Comparison of ENCODE assay signal across 9 mouse cellular contexts in the genomic region with DNA sequence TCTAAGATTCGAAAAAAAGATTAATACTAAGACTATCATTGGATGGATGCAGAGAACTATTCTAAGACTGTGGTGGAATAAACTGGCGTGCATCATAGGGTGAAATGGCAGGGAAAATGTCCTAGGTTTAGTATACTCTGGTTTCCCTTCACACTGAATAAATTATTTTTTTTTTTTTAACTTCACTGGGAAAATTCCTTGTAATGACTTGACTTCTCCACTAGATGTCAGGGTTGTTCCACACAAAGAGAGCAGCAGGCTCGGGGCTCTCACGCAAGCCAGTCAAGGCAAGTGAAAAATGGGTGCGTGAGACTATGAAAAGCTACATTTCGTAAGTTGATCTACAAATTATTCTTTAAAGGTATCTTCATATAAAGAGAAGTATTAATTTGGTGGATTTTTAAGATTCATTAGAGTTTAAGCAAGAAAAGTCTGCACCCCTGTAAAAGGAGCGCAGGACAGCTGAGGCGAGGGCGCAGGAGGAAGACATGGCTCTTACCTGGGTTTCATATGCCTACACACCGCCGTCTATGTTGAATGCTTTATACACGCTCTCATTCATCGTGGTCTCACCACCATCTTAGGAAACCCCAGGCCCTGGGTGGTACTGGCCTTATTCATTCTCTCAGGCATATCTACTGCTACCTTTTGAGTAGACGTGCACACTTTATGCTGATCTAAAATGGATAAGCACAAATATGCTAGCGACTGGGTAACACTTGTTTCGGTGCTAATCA. TPM values are rescaled to one million over a fixed set of nuclear protein-coding genes. Genes with fewer than 3 reads are reported as not detected.
DNase-seq lines count a peak whose midpoint lies in the region; ATAC-seq lines count a peak whose summit lies in the region.
"Had no signal": no experiment of that assay in that cellular context is flagged by ENCODE, and none has a peak within 500 bp of the region (broad histone marks: within the 10 kb centered on the region; RNA-seq: fewer than 3 reads in every experiment).

No protein-coding gene starts in this region.

- peak; percentile 34 for DNase-seq in heart, adult 8-10 months (ENCODE audit: low spot score)
- no peak for DNase-seq in heart, embryonic 10.5 days (ENCODE audit: low spot score)
- peak; percentile 60 for DNase-seq in CD4-positive, CD25-positive, alpha-beta regulatory T cell, adult 2 months (ENCODE audit: low read depth, low spot score)
- peak; percentile 42 for DNase-seq in brain, embryonic 18.5 days (ENCODE audit: low read depth, low spot score)
- peak; percentile 54 for DNase-seq in forelimb bud, embryonic 11.5 days (ENCODE audit: low read depth, low spot score)
- DNase-seq in kidney, postnatal 14 days: peak; percentile 47
- DNase-seq in spleen, postnatal 14 days (ENCODE audit: low spot score in 2 of 2): no peak

- no peak overlapping the region for H3K4me2 ChIP-seq in neural tube, embryonic 12.5 days (replicated peaks)

- ATAC-seq in neural tube, embryonic 12.5 days (ENCODE audit: low FRiP score, low read depth): peak; percentile 72

- H3K27me3 ChIP-seq in heart, embryonic 10.5 days (ENCODE audit: insufficient read depth, poor library complexity, severe bottlenecking): 0 out of 2 replicates have a peak, but pooled peaks cover 5% of the 10 kb centered on the region
- H3K27me3 ChIP-seq in neural tube, embryonic 12.5 days (replicated peaks): no peaks in the 10 kb centered on the region

- no peaks in the 10 kb centered on the region for H3K9me3 ChIP-seq in heart, embryonic 10.5 days
- no peaks in the 10 kb centered on the region for H3K9me3 ChIP-seq in neural tube, embryonic 12.5 days

- H3K4me3 ChIP-seq in heart, embryonic 10.5 days: no peak overlapping the region
- H3K4me3 ChIP-seq in neural tube, embryonic 12.5 days: no peak overlapping the region

- no peak overlapping the region for H3K9ac ChIP-seq in neural tube, embryonic 12.5 days

- H3K36me3 ChIP-seq in heart, embryonic 10.5 days: no peaks in the 10 kb centered on the region
- H3K36me3 ChIP-seq in neural tube, embryonic 12.5 days: no peaks in the 10 kb centered on the region

- 38% methylated on average over 16 of the region's 16 CpGs for WGBS in heart, embryonic 10.5 days
- 45% methylated on average over 16 of the region's 16 CpGs for WGBS in neural tube, embryonic 12.5 days

- H3K4me1 ChIP-seq in heart, embryonic 10.5 days: no peaks in the 10 kb centered on the region
- H3K4me1 ChIP-seq in neural tube, embryonic 12.5 days: no peaks in the 10 kb centered on the region

- no peak overlapping the region for H3K27ac ChIP-seq in heart, embryonic 10.5 days
- no peak overlapping the region for H3K27ac ChIP-seq in neural tube, embryonic 12.5 days

RNA-seq across cellular contexts. Expression of a gene that starts 15.5 kb away (rescaled TPM):
- total RNA-seq in heart, adult 8-10 months (2022): not detected
- polyA plus RNA-seq in heart, embryonic 10.5 days (2016; fragmentation: Nextera tagmentation; extraction: Ambion mirVana): not detected in 2 replicates
- not detected in 2 replicates for polyA plus RNA-seq in neural tube, embryonic 12.5 days (2016; fragmentation: Nextera tagmentation; extraction: Ambion mirVana)
- polyA plus RNA-seq: liver, embryonic 16.5 days had no signal

RNA-seq across cellular contexts. Expression of a gene that starts 20.3 kb away (rescaled TPM):
- total RNA-seq in heart, adult 8-10 months (2022): 10 to 100 TPM; 13.7 to 24.2 (median 16.9) TPM
- polyA plus RNA-seq in heart, embryonic 10.5 days (2016; fragmentation: Nextera tagmentation; extraction: Ambion mirVana): 21.5 and 27.4 TPM in 2 replicates
- polyA plus RNA-seq in neural tube, embryonic 12.5 days (2016; fragmentation: Nextera tagmentation; extraction: Ambion mirVana): 31.0 and 35.5 TPM in 2 replicates

Comparison
In these comparisons a context has a peak if more than half of its experiments do, and no peak if none do; other contexts are left out.
1. DNase-seq: peak in heart, adult 8-10 months (single experiment), CD4-positive, CD25-positive, alpha-beta regulatory T cell, adult 2 months (single experiment), brain, embryonic 18.5 days (single experiment), forelimb bud, embryonic 11.5 days (single experiment) and kidney, postnatal 14 days (single experiment); none in heart, embryonic 10.5 days (single experiment) and spleen, postnatal 14 days (0 of 2).